Mouse (Mus musculus) ES-Bruce4 (cell line): ENCODE measurements around the gene Fam198a. TPM values are rescaled to one million over a fixed set of nuclear protein-coding genes. Genes with fewer than 3 reads are reported as not detected.

Experiments
- H3K27ac ChIP-seq: 2 replicates; pipeline ENCODE4 v1.5.1; 2012; ENCODE audit warnings: low read length, inconsistent platforms; ENCODE audit not compliant: insufficient read depth
- H3K27me3 ChIP-seq: 2 replicates; pipeline ENCODE4 v1.6.1; 2012; ENCODE audit warnings: mild to moderate bottlenecking, low read length, inconsistent platforms; ENCODE audit not compliant: control insufficient read depth, poor library complexity, insufficient read depth, severe bottlenecking
- H3K36me3 ChIP-seq: 2 replicates; pipeline ENCODE4 v1.6.1; 2012; ENCODE audit warnings: inconsistent platforms, mild to moderate bottlenecking, low read length, moderate library complexity; ENCODE audit not compliant: control insufficient read depth, poor library complexity, insufficient read depth, severe bottlenecking
- H3K4me1 ChIP-seq: one replicate; pipeline ENCODE4 v1.8.1; 2011; ENCODE audit warnings: low read length; ENCODE audit not compliant: control insufficient read depth, insufficient read depth
- H3K4me3 ChIP-seq: 2 replicates; pipeline ENCODE4 v1.5.1; 2011; ENCODE audit warnings: low read depth, mild to moderate bottlenecking, low read length
- H3K9ac ChIP-seq: 2 replicates; pipeline ENCODE4 v1.6.1; 2012; ENCODE audit warnings: low read depth, mild to moderate bottlenecking, inconsistent platforms; ENCODE audit not compliant: poor library complexity, severe bottlenecking
- H3K9me3 ChIP-seq: replicated peaks from 2 replicates; pipeline ENCODE4 v1.6.1; 2012; ENCODE audit warnings: mild to moderate bottlenecking, low read length, inconsistent platforms; ENCODE audit not compliant: control insufficient read depth, poor library complexity, insufficient read depth, severe bottlenecking
- CTCF ChIP-seq: IDR thresholded peaks from one replicate; pipeline ENCODE4 v1.8.1; 2011; ENCODE audit warnings: low read depth, low read length
- EP300 ChIP-seq: IDR thresholded peaks from 2 replicates; pipeline ENCODE4 v1.6.1; 2011; ENCODE audit warnings: low read depth, low read length; ENCODE audit not compliant: insufficient read depth
- POLR2A ChIP-seq: IDR thresholded peaks from one replicate; pipeline ENCODE4 v1.8.1; 2011; ENCODE audit warnings: low read length; ENCODE audit not compliant: insufficient read depth
- polyA plus RNA-seq: library from polyadenylated mRNA; stranded (reverse); fragments of >200 nt; gene quantifications from 2 replicates; pipeline ENCODE4 v1.2.4, GENCODE M21; 2011; ENCODE audit warnings: low read depth; ENCODE audit not compliant: missing spikeins, insufficient read depth, insufficient read length

The Fam198a gene
- polyA plus RNA-seq, 1 experiment, result not detected

- Histone ChIP-seq H3K4me3 (no peak overlapping the region), H3K36me3 (no peaks in the 10 kb centered on the region), H3K4me1 (no peaks in the 10 kb centered on the region), H3K27ac (no peak overlapping the region), H3K27me3 (peaks cover 1% of the 10 kb centered on the region), H3K9me3 (no peaks in the 10 kb centered on the region), H3K9ac (no peak overlapping the region)
- no peak for TF ChIP-seq POLR2A
Measured at GRCm38 (mm10) chr9:121934856-121935255, 15.9 kb upstream of the Fam198a start.

GRCm38 (mm10) chr9:121936952-121937351 lies 13.8 kb upstream of the Fam198a start:
- Histone ChIP-seq H3K27ac (no peak overlapping the region), H3K27me3 (peaks cover 1% of the 10 kb centered on the region), H3K36me3 (no peaks in the 10 kb centered on the region), H3K4me1 (no peaks in the 10 kb centered on the region), H3K9ac (no peak overlapping the region), H3K9me3 (no peaks in the 10 kb centered on the region), H3K4me3 (no peak overlapping the region)
- TF ChIP-seq POLR2A (no peak), CTCF (no peak), EP300 (no peak)

- H3K4me1 ChIP-seq, result no peaks in the 10 kb centered on the region
- H3K4me3 ChIP-seq, result no peak overlapping the region
- H3K9me3 ChIP-seq, result no peaks in the 10 kb centered on the region
- no peak for TF ChIP-seq POLR2A
- no peak for TF ChIP-seq CTCF
- no peak for TF ChIP-seq EP300
- no peaks in the 10 kb centered on the region for H3K36me3 ChIP-seq
- peaks cover 1% of the 10 kb centered on the region; the same call in 1 of the 2 replicates for H3K27me3 ChIP-seq
- no peak overlapping the region for H3K27ac ChIP-seq
- no peak overlapping the region for H3K9ac ChIP-seq
Measured at GRCm38 (mm10) chr9:121937451-121937864, 13.3 kb upstream of the Fam198a start.

- Histone ChIP-seq H3K9ac (no peak overlapping the region), H3K36me3 (no peaks in the 10 kb centered on the region), H3K27ac (no peak overlapping the region), H3K9me3 (no peaks in the 10 kb centered on the region), H3K4me1 (no peaks in the 10 kb centered on the region), H3K27me3 (peaks cover 1% of the 10 kb centered on the region; the same call in 1 of the 2 replicates), H3K4me3 (no peak overlapping the region)
- no peak for TF ChIP-seq POLR2A
- TF ChIP-seq EP300, result no peak
- TF ChIP-seq CTCF, result no peak
Measured at GRCm38 (mm10) chr9:121937944-121938355, 12.8 kb upstream of the Fam198a start.

GRCm38 (mm10) chr9:121943005-121943404 lies 7.8 kb upstream of the Fam198a start:
- Histone ChIP-seq H3K9ac (no peak overlapping the region), H3K4me1 (no peaks in the 10 kb centered on the region), H3K27ac (no peak overlapping the region), H3K27me3 (no peaks in the 10 kb centered on the region; the same call in 1 of the 2 replicates), H3K4me3 (no peak overlapping the region), H3K9me3 (no peaks in the 10 kb centered on the region), H3K36me3 (no peaks in the 10 kb centered on the region)
- no peak for TF ChIP-seq EP300
- TF ChIP-seq CTCF, result no peak
- no peak for TF ChIP-seq POLR2A

GRCm38 (mm10) chr9:121943628-121944027 lies 7.2 kb upstream of the Fam198a start:
- Histone ChIP-seq H3K36me3 (no peaks in the 10 kb centered on the region), H3K9me3 (no peaks in the 10 kb centered on the region), H3K4me1 (no peaks in the 10 kb centered on the region), H3K27ac (no peak overlapping the region), H3K4me3 (no peak overlapping the region), H3K9ac (no peak overlapping the region), H3K27me3 (no peaks in the 10 kb centered on the region; the same call in 1 of the 2 replicates)
- TF ChIP-seq POLR2A (no peak), EP300 (no peak), CTCF (no peak)
